Mouse (Mus musculus) hindbrain, postnatal 0 days (tissue): Measurements from ENCODE around the gene Cmpk2. TPM values are rescaled to one million over a fixed set of nuclear protein-coding genes. Genes with fewer than 3 reads are reported as not detected.

Experiments
- ATAC-seq: fragments of 200-750 bp; cut with Nextera tagmentation; 2 replicates; pipeline ENCODE4 v1.8.0; 2017; ENCODE audit warnings: mild to moderate bottlenecking, moderate TSS enrichment, moderate library complexity
- DNase-seq: peaks from one replicate; pipeline ENCODE4 v3.0.0-alpha.2; 2015; ENCODE audit warnings: low spot score
- H3K27ac ChIP-seq: fragments of 300-500 bp; sonication (generic); 2 replicates; pipeline ENCODE4 v1.5.1; 2014; ENCODE audit warnings: mild to moderate bottlenecking
- H3K27me3 ChIP-seq: fragments of 300-500 bp; sonication (generic); 2 replicates; pipeline ENCODE4 v1.6.1; 2014; ENCODE audit warnings: low read length, mixed read lengths; ENCODE audit not compliant: insufficient read depth
- H3K36me3 ChIP-seq: fragments of 300-500 bp; sonication (generic); 2 replicates; pipeline ENCODE4 v1.6.1; 2014; ENCODE audit warnings: low read length, mixed read lengths; ENCODE audit not compliant: insufficient read depth
- H3K4me1 ChIP-seq: fragments of 300-500 bp; sonication (generic); 2 replicates; pipeline ENCODE4 v1.6.1; 2014; ENCODE audit warnings: antibody characterized with exemption, low read length, mixed read lengths; ENCODE audit not compliant: insufficient read depth
- H3K4me2 ChIP-seq: fragments of 300-500 bp; sonication (generic); 2 replicates; pipeline ENCODE4 v1.6.1; 2014; ENCODE audit warnings: low read depth, mild to moderate bottlenecking, low read length, moderate library complexity, mixed read lengths
- H3K4me3 ChIP-seq: fragments of 300-500 bp; sonication (generic); 2 replicates; pipeline ENCODE4 v1.5.1; 2014; ENCODE audit warnings: low read length
- H3K9ac ChIP-seq: fragments of 300-500 bp; sonication (generic); replicated peaks from 2 replicates; pipeline ENCODE4 v1.6.1; 2014; ENCODE audit warnings: mild to moderate bottlenecking, low read length, moderate library complexity, mixed read lengths
- H3K9me3 ChIP-seq: fragments of 300-500 bp; sonication (generic); 2 replicates; pipeline ENCODE4 v1.6.1; 2016; ENCODE audit warnings: low read length, mixed read lengths
- CTCF ChIP-seq: IDR thresholded peaks from 2 replicates; pipeline ENCODE4 v1.5.1; 2016; ENCODE audit warnings: antibody characterized with exemption, control low read depth, low read depth
- WGBS: fragments of 180-500 bp; shearing (Covaris S2); extraction: QIAGEN DNeasy Blood & Tissue Kit; methylation state at CpG from one replicate; pipeline ENCODE4 v1.1.7; 2014; 5-methylcytosine and 5-hydroxymethylcytosine counted together
- polyA plus RNA-seq: library from polyadenylated mRNA; unstranded; fragments of >200 nt; fragmentation: Nextera tagmentation; extraction: Ambion mirVana; gene quantifications from 2 replicates; pipeline ENCODE4 v1.2.1, GENCODE M21; 2015
- total RNA-seq: library from RNA; depleted of rRNA; stranded (reverse); fragments of >200 nt; gene quantifications from 2 replicates; pipeline ENCODE4 v1.2.3, GENCODE M21; 2014

Gene Cmpk2
- total and polyA plus RNA-seq, 2 experiments from 2014 or later: 21.1 to 25.2 TPM

DNA sequence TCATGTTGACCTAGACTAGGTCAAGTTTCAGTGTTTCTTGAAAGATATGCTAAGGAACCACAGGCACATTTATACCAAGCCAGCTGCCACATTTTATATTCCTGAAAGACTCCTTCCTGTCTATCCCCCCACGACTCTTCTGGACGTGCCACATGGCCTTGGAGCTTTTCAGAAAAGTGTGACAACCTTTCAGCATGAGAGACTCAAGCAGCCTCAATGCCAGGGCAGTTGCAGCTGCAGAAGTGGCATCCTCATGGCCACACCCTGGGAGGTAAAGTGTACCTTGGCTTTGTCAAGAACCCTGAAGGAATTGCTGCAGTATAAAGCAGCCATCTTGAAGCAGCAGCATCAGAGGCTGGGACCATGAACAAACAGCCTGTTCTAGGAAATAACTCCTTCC is 24.5 kb upstream of the Cmpk2 start:
- H3K9me3 ChIP-seq: no peaks in the 10 kb centered on the region
- DNase-seq (no peak), ATAC-seq (no peak)
- no peak for TF ChIP-seq CTCF
- no peaks in the 10 kb centered on the region for H3K36me3 ChIP-seq
- 88% methylated on average over 2 of the region's 2 CpGs for WGBS
- no peak overlapping the region for H3K27ac ChIP-seq
- H3K9ac ChIP-seq: no peak overlapping the region
- no peak overlapping the region for H3K4me2 ChIP-seq
- no peak overlapping the region for H3K4me3 ChIP-seq
- no peaks in the 10 kb centered on the region for H3K4me1 ChIP-seq
- no peaks in the 10 kb centered on the region for H3K27me3 ChIP-seq

DNA sequence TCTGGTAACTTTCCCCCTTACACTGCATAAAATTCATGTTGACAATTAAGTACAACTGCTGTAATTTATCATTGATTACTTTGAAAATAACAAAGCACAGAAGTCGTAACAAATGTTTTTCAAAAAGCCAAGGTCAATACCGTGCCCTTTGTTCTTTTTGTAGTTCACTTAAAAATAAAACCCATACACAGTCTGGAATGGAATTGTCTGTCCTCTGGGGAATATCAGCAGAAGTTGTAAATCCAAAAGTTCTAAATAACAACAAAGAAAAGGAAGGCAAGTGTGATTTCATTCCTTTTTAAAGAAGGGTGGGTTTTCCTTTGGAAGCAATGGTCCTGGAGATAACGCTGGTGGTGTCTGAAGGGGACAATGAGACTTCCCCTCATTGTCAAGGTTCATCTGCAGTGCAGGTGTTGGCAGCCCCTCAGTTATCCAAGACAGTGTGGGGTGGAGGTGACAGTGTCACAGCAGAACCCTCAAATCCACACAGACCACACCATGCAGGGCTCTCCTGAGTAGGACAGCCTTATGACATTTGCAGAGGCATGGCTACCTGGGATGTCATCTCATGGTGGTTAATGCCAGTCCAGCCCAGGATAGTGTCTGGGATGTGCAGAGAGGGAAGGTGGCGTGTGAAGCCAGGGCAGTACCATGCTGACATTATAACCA is 22.5 kb upstream of the Cmpk2 start:
- TF ChIP-seq CTCF: no peak
- DNase-seq (no peak), ATAC-seq (no peak)
- Histone ChIP-seq H3K27ac (no peak overlapping the region), H3K4me1 (no peaks in the 10 kb centered on the region), H3K9me3 (no peaks in the 10 kb centered on the region), H3K4me3 (no peak overlapping the region), H3K27me3 (no peaks in the 10 kb centered on the region), H3K36me3 (no peaks in the 10 kb centered on the region), H3K9ac (no peak overlapping the region), H3K4me2 (no peak overlapping the region)
- 85% methylated on average over 4 of the region's 4 CpGs for WGBS

DNA sequence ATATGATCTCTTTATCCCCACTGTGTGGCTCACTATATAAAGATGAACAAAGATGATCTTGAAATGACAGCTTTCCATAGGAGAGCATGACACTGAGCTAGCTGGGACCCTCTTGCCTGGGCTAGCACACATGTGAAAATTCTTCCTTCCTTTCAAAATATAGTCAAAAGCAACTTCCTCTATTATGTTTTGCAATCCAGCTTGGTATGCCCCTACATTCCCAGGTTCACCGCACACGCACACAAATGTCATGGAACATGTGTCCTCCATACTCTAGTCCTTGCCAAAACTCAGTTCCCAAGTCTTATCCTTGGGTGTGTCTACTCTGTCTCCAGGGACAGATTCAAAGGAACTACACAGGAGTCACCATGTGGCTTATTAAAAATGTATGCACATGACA is 19.5 kb upstream of the Cmpk2 start:
- Histone ChIP-seq H3K4me1 (no peaks in the 10 kb centered on the region), H3K9me3 (no peaks in the 10 kb centered on the region), H3K36me3 (no peaks in the 10 kb centered on the region), H3K4me2 (no peak overlapping the region), H3K27ac (no peak overlapping the region), H3K4me3 (no peak overlapping the region), H3K9ac (no peak overlapping the region), H3K27me3 (no peaks in the 10 kb centered on the region)
- DNase-seq (no peak), ATAC-seq (no peak)
- 98% methylated on average over 2 of the region's 2 CpGs for WGBS
- no peak for TF ChIP-seq CTCF

DNA sequence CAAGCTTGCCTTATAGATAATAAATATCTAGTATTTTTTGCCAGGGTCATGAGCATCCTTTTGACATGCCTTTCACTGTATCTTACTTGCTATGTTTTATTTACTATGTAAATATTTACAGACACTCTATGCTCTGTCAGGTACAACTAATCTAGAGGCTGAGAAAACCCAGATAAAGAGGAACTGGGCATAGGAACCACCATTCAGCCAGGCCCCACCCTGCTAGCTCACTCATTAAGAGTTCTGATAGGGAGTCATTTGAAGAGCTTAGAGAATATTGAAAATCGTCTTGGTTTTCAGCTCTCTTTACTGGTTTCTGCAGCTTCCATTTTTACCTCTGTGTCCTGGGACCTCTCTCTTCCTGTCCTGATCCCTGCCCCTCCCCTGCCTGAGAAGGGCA is 17.9 kb upstream of the Cmpk2 start:
- Histone ChIP-seq H3K9me3 (no peaks in the 10 kb centered on the region), H3K36me3 (no peaks in the 10 kb centered on the region)

DNA sequence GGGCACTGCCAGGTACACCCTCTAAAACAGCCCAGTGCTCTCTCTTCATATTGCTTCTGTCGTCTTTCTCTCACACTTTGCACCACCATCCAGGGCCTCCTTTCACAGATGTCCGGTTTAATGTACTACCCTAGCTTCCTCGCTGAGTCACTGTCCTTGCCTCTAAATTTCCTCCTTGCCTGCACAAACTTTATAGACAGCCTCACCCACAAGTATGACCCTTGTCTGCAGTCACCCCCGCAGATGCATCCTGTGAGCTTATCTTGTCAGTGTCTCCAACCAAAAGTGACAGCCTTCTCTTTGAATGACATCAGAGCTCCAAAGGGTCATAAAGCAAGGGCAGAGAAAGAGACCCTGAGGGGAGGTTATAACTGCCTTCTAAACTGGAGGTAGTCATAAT is 16.1 kb upstream of the Cmpk2 start:
- ATAC-seq (no peak), DNase-seq (no peak)
- no peak overlapping the region for H3K4me2 ChIP-seq
- 0 out of 2 replicates have a peak, but pooled peaks cover 5% of the 10 kb centered on the region for H3K4me1 ChIP-seq
- H3K27me3 ChIP-seq: no peaks in the 10 kb centered on the region
- no peaks in the 10 kb centered on the region for H3K9me3 ChIP-seq
- TF ChIP-seq CTCF: no peak
- no peak overlapping the region for H3K4me3 ChIP-seq
- H3K27ac ChIP-seq: no peak overlapping the region
- H3K9ac ChIP-seq: no peak overlapping the region; the same call in 1 of the 2 replicates
- no peaks in the 10 kb centered on the region for H3K36me3 ChIP-seq
- WGBS: 87% methylated on average over 4 of the region's 4 CpGs

More for the DNA sequence above, 17.9 kb upstream of the Cmpk2 start:
- H3K4me2 ChIP-seq: no peak overlapping the region
- 41% methylated on average over 1 of the region's 1 CpGs for WGBS
- 0 out of 2 replicates have a peak, but pooled peaks cover 2% of the 10 kb centered on the region for H3K4me1 ChIP-seq
- no peak for ATAC-seq
- no peaks in the 10 kb centered on the region for H3K27me3 ChIP-seq
- no peak overlapping the region for H3K27ac ChIP-seq
- DNase-seq: no peak
- no peak overlapping the region for H3K9ac ChIP-seq
- H3K4me3 ChIP-seq: no peak overlapping the region
- TF ChIP-seq CTCF: no peak

DNA sequence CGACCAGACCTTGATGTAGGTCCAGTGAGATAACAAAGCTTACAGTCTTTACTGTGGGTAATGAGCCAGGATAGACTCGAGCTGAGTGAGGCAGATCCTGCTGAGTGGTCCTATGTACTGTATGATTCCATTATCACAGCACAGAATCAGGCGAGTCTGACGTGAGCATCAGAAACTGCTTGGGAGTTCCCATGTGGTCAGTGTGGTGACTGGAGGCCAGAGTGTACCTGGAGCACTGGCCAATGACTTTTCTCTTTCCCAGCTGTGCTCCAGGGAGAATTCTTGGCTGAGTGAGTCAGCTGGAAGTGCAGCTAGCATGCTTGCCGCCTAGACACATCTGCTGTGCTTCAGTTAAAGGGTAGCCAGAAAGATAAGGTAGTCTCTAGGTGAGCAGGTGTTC is 14.3 kb upstream of the Cmpk2 start:
- no peak for DNase-seq
- ATAC-seq: no peak

DNA sequence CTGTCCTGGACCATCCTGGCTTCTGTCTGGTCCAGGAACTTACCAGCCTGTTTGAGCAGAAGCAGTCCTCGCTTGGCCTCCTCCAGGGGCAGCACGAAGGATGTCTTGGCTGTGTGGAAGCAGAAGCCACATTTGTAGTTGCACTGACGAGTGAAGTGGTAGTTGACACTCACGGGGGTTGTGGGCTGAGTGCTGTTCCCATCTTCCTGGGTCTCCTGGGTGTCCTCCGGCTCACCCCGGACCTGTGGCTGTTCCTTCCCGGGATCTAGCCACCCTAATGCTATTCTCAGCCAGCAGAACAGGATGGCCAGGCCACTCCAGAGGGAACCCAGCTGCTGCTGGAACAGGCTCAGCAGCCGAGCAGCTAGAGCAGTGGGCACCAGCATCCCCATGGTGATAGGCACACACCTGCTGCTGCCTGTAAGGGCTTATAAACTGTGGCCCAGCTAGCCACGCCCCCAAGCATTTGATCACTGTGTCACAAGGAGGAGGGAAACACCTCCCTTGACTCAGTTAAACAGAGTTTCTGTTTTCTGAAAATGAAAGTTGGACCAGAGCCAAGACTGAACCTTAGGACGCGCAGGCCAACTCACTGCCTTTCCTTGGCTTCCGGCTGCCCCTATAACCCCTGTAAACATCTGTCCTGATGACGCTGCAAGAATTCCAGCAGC is 12.8 kb upstream of the Cmpk2 start, which contains the start of gene Rsad2:
TSS of gene Rsad2 (minus strand) at position 425 of the 671 bp plus-strand sequence.
- H3K4me1 ChIP-seq: 0 out of 2 replicates have a peak, but pooled peaks cover 5% of the 10 kb centered on the region
- H3K9me3 ChIP-seq: no peaks in the 10 kb centered on the region
- no peak for TF ChIP-seq CTCF
- no peak within 1 kb of the TSS; the same call in 1 of the 2 replicates for H3K27ac ChIP-seq
- H3K4me2 ChIP-seq: peak within 1 kb of the TSS; percentile 42
- no peaks in the 10 kb centered on the region for H3K27me3 ChIP-seq
- no peak within 1 kb of the TSS for H3K4me3 ChIP-seq
- H3K9ac ChIP-seq: no peak within 1 kb of the TSS
- no peaks in the 10 kb centered on the region for H3K36me3 ChIP-seq
- ATAC-seq (peak; percentile 40; the same call in 1 of the 2 replicates), DNase-seq (peak; percentile 50)
- 37% methylated on average over 13 of the region's 13 CpGs for WGBS

More for the DNA sequence above, 14.3 kb upstream of the Cmpk2 start:
- H3K27ac ChIP-seq: no peak overlapping the region
- H3K4me3 ChIP-seq: no peak overlapping the region
- no peak overlapping the region for H3K4me2 ChIP-seq
- H3K9me3 ChIP-seq: no peaks in the 10 kb centered on the region
- no peaks in the 10 kb centered on the region for H3K27me3 ChIP-seq
- H3K4me1 ChIP-seq: 0 out of 2 replicates have a peak, but pooled peaks cover 5% of the 10 kb centered on the region
- 51% methylated on average over 5 of the region's 5 CpGs for WGBS
- no peak overlapping the region for H3K9ac ChIP-seq
- H3K36me3 ChIP-seq: no peaks in the 10 kb centered on the region
- TF ChIP-seq CTCF: no peak
